Comparison of ENCODE assay signal across 17 mouse cellular contexts in the genomic region with DNA sequence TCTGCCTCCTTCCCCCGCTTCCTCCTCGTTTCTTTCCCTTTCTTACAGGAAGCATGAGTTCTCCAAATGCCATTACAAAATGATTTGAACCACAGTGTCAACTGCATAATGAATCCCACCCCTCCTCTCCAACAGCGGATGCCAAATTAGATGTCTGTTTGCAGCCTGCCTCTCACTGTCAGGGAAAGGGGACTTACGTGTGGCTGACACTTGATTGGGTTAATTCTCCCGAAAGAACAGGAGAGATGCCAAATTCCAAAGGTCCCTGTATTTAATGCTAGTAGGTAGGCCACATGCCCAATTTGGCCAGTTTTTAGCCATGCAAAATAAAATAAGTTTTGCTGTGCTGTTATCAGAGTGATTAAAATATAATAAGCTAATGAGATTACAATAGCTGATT.
A peak's percentile ranks its signal among the peaks of the same experiment; 100 is the strongest.
DNase-seq lines count a peak whose midpoint lies in the region; ATAC-seq and TF ChIP-seq lines count a peak whose summit lies in the region.
"Had no signal": no experiment of that assay in that cellular context is flagged by ENCODE, and none has a peak within 500 bp of the region (broad histone marks: within the 10 kb centered on the region; RNA-seq: fewer than 3 reads in every experiment).

No protein-coding gene starts in this region.

- no peak overlapping the region for H3K9ac ChIP-seq in hindbrain, embryonic 15.5 days
- H3K9ac ChIP-seq in hindbrain, embryonic 11.5 days (ENCODE audit: low read depth, low read length): no peak overlapping the region
- no peak overlapping the region for H3K9ac ChIP-seq in liver, adult 2 months (ENCODE audit: low read depth, low read length)
- H3K9ac ChIP-seq: heart, embryonic 12.5 days; intestine, embryonic 15.5 days; liver, postnatal 0 days had no signal

- peaks cover 9% of the 10 kb centered on the region for H3K4me1 ChIP-seq in hindbrain, embryonic 15.5 days (replicated peaks)
- no peaks in the 10 kb centered on the region for H3K4me1 ChIP-seq in hindbrain, embryonic 11.5 days (replicated peaks; ENCODE audit: control insufficient read depth, insufficient read depth, low read length)
- H3K4me1 ChIP-seq in liver, adult 2 months (ENCODE audit: control insufficient read depth, insufficient read depth, low read length): no peaks in the 10 kb centered on the region
- H3K4me1 ChIP-seq: heart, embryonic 12.5 days; intestine, embryonic 15.5 days; megakaryocyte, embryonic 14.5 days had no signal

- no peaks in the 10 kb centered on the region for H3K79me2 ChIP-seq in liver, adult 2 months (ENCODE audit: control insufficient read depth, insufficient read depth, low read length)

- no peak overlapping the region for H3K27ac ChIP-seq in hindbrain, embryonic 15.5 days (replicated peaks)
- no peak overlapping the region for H3K27ac ChIP-seq in hindbrain, embryonic 11.5 days (ENCODE audit: low read depth, low read length)
- no peak overlapping the region for H3K27ac ChIP-seq in liver, adult 2 months (replicated peaks; ENCODE audit: insufficient read depth, low read depth, low read length)
- H3K27ac ChIP-seq: intestine, embryonic 15.5 days; kidney, postnatal 0 days had no signal

- 0 out of 2 replicates have a peak, but pooled peaks cover 3% of the 10 kb centered on the region for H3K27me3 ChIP-seq in hindbrain, embryonic 15.5 days
- H3K27me3 ChIP-seq in hindbrain, embryonic 11.5 days (ENCODE audit: control insufficient read depth, insufficient read depth, low read length): no peaks in the 10 kb centered on the region
- no peaks in the 10 kb centered on the region for H3K27me3 ChIP-seq in liver, adult 2 months (ENCODE audit: control insufficient read depth, insufficient read depth, low read length)
- H3K27me3 ChIP-seq: CH12.LX; heart, embryonic 12.5 days; intestine, embryonic 15.5 days; megakaryocyte, embryonic 14.5 days had no signal

- 40% methylated on average over 5 of the region's 5 CpGs for WGBS in hindbrain, embryonic 15.5 days
- WGBS in hindbrain, embryonic 11.5 days: 60% methylated on average over 5 of the region's 5 CpGs
- WGBS in liver, adult 2 months: 48% methylated on average over 5 of the region's 5 CpGs

- H3K36me3 ChIP-seq in hindbrain, embryonic 15.5 days: no peaks in the 10 kb centered on the region
- H3K36me3 ChIP-seq in hindbrain, embryonic 11.5 days (ENCODE audit: control insufficient read depth, insufficient read depth, low read length): no peaks in the 10 kb centered on the region
- H3K36me3 ChIP-seq in liver, adult 2 months (ENCODE audit: control insufficient read depth, insufficient read depth, low read length): no peaks in the 10 kb centered on the region
- H3K36me3 ChIP-seq: heart, embryonic 12.5 days; intestine, embryonic 15.5 days had no signal

- H3K4me3 ChIP-seq in hindbrain, embryonic 15.5 days: no peak overlapping the region
- no peak overlapping the region for H3K4me3 ChIP-seq in hindbrain, embryonic 11.5 days (ENCODE audit: low read depth, low read length)
- H3K4me3 ChIP-seq in liver, adult 2 months (ENCODE audit: insufficient read depth, low read depth, low read length): no peak overlapping the region
- H3K4me3 ChIP-seq: erythroblast, embryonic 14.5 days; heart, embryonic 12.5 days; intestine, embryonic 15.5 days; megakaryocyte, embryonic 14.5 days had no signal

- TF ChIP-seq CTCF in liver, adult 2 months (IDR thresholded peaks at IDR 0.05; ENCODE audit: low read depth, low read length): no peak

- no peaks in the 10 kb centered on the region for H3K9me3 ChIP-seq in hindbrain, embryonic 15.5 days
- H3K9me3 ChIP-seq in hindbrain, embryonic 11.5 days (ENCODE audit: control insufficient read depth, low read length): no peaks in the 10 kb centered on the region
- H3K9me3 ChIP-seq: heart, embryonic 12.5 days; intestine, embryonic 15.5 days had no signal

- DNase-seq in cerebellum, postnatal 14 days: peak; percentile 48 to 55
- DNase-seq in cerebellum, adult 18-20 months: no peak
- DNase-seq in hindbrain, embryonic 11.5 days (ENCODE audit: low spot score): no peak
- peak; percentile 50 for DNase-seq in liver, adult 2 months (ENCODE audit: extremely low read depth, low read depth, low spot score)
- DNase-seq in liver: no peak
- peak; percentile 82 for DNase-seq in retina, postnatal 1 day
- DNase-seq: adrenal gland, adult 8-10 months; liver, postnatal 0 days; lung, postnatal 14 days; thymus, postnatal 36 days had no signal

- no peak for ATAC-seq in hindbrain, embryonic 15.5 days (ENCODE audit: low FRiP score, low read depth)
- no peak for ATAC-seq in hindbrain, embryonic 11.5 days (ENCODE audit: low FRiP score)
- ATAC-seq: intestine, embryonic 15.5 days; liver, postnatal 0 days had no signal

- TF ChIP-seq POLR2A in liver, adult 2 months (IDR thresholded peaks at IDR 0.05; ENCODE audit: extremely low read depth, insufficient read depth, low read length): no peak

- peak overlapping the region; percentile 6; the same call in 1 of the 2 replicates for H3K4me2 ChIP-seq in hindbrain, embryonic 15.5 days
- H3K4me2 ChIP-seq in hindbrain, embryonic 11.5 days (replicated peaks; ENCODE audit: low read depth, low read length): no peak overlapping the region
- H3K4me2 ChIP-seq: heart, embryonic 12.5 days; intestine, embryonic 15.5 days had no signal

Comparison
In these comparisons a context has a peak if more than half of its experiments do, and no peak if none do; other contexts are left out.
1. DNase-seq: peak in cerebellum, postnatal 14 days (2 of 2), liver, adult 2 months (single experiment) and retina, postnatal 1 day (single experiment); none in cerebellum, adult 18-20 months (0 of 2), hindbrain, embryonic 11.5 days (single experiment) and liver (single experiment).